Mouse (Mus musculus) MEL (cell line): Measurements from ENCODE around the gene Gpx7. TPM values are rescaled to one million over a fixed set of nuclear protein-coding genes. Genes with fewer than 3 reads are reported as not detected.

Experiments
- DNase-seq: peaks from one replicate; pipeline ENCODE4 v3.0.0; 2011; ENCODE audit warnings: low read depth, low spot score
- H3K27ac ChIP-seq: 2 replicates; pipeline ENCODE4 v1.5.1; 2012; ENCODE audit warnings: low read depth, mild to moderate bottlenecking, control low read depth, low read length, moderate library complexity; ENCODE audit not compliant: control insufficient read depth
- H3K27me3 ChIP-seq, 2 experiments: fragments of 150-350 bp in 1 of 2; sonication (generic) in 1 of 2; 2 replicates each; pipeline ENCODE4 v1.6.1; 2012; ENCODE audit warnings: low read length in 2 of 2, mild to moderate bottlenecking in 2 of 2, improper control_type of control experiment in 1 of 2, moderate library complexity in 1 of 2; ENCODE audit not compliant: insufficient read depth in 2 of 2, control insufficient read depth in 1 of 2
- H3K36me3 ChIP-seq, 2 experiments: 2 replicates each; pipeline ENCODE4 v1.6.1; 2012 to 2014; ENCODE audit warnings: low read length in 2 of 2, improper control_type of control experiment in 1 of 2, inconsistent platforms in 1 of 2, mild to moderate bottlenecking in 1 of 2; ENCODE audit not compliant: insufficient read depth in 2 of 2, control insufficient read depth in 1 of 2
- H3K4me1 ChIP-seq, 2 experiments: fragments of 150-350 bp in 1 of 2; sonication (generic) in 1 of 2; 2 replicates each; pipeline ENCODE4 v1.6.1; 2012; ENCODE audit warnings: low read length in 2 of 2, improper control_type of control experiment in 1 of 2, mild to moderate bottlenecking in 1 of 2; ENCODE audit not compliant: insufficient read depth in 2 of 2, control insufficient read depth in 1 of 2
- H3K4me3 ChIP-seq, 2 experiments: fragments of 150-350 bp in 1 of 2; sonication (generic) in 1 of 2; 2 replicates each; pipeline ENCODE4 v1.5.1; 2012; ENCODE audit warnings: low read depth in 2 of 2, low read length in 2 of 2, mild to moderate bottlenecking in 2 of 2, moderate library complexity in 2 of 2, control low read depth in 1 of 2, improper control_type of control experiment in 1 of 2; ENCODE audit not compliant: control insufficient read depth in 1 of 2, insufficient read depth in 1 of 2
- H3K79me2 ChIP-seq: 2 replicates; pipeline ENCODE4 v1.6.1; 2012; ENCODE audit warnings: mild to moderate bottlenecking, low read length, moderate library complexity; ENCODE audit not compliant: control insufficient read depth, poor library complexity, insufficient read depth
- H3K9ac ChIP-seq: 2 replicates; pipeline ENCODE4 v1.6.1; 2012; ENCODE audit warnings: low read depth, mild to moderate bottlenecking, control low read depth, low read length, moderate library complexity; ENCODE audit not compliant: control insufficient read depth, poor library complexity, severe bottlenecking
- H3K9me3 ChIP-seq: fragments of 150-350 bp; sonication (generic); replicated peaks from 2 replicates; pipeline ENCODE4 v1.6.1; 2012; ENCODE audit warnings: mild to moderate bottlenecking, low read length, improper control_type of control experiment, moderate library complexity; ENCODE audit not compliant: insufficient read depth
- BHLHE40 ChIP-seq: IDR thresholded peaks from 2 replicates; pipeline ENCODE4 v1.6.1; 2012; ENCODE audit warnings: low read depth, mild to moderate bottlenecking, inconsistent platforms, low read length, improper control_type of control experiment, borderline replicate concordance
- CTCF ChIP-seq, 3 experiments: IDR thresholded peaks in 2 of 3; conservative IDR thresholded peaks in 1 of 3; 2 replicates each; pipeline ENCODE4 v1.5.1; 2011 to 2012; ENCODE audit warnings: low read length in 3 of 3, low read depth in 2 of 3, mild to moderate bottlenecking in 2 of 3, improper control_type of control experiment in 1 of 3, inconsistent platforms in 1 of 3, mixed read lengths in 1 of 3, moderate library complexity in 1 of 3; ENCODE audit not compliant: control insufficient read depth in 1 of 3, insufficient read depth in 1 of 3, poor library complexity in 1 of 3, severe bottlenecking in 1 of 3
- E2F4 ChIP-seq: IDR thresholded peaks from 2 replicates; pipeline ENCODE4 v1.6.1; 2011; ENCODE audit warnings: low read depth, low read length, improper control_type of control experiment, borderline replicate concordance
- EP300 ChIP-seq, 2 experiments: IDR thresholded peaks; 2 replicates each; pipeline ENCODE4 v1.6.1; 2011; ENCODE audit warnings: improper control_type of control experiment in 2 of 2, low read length in 2 of 2, low read depth in 1 of 2, mild to moderate bottlenecking in 1 of 2
- GABPA ChIP-seq: IDR thresholded peaks from 2 replicates; pipeline ENCODE4 v1.6.1; 2012; ENCODE audit warnings: low read depth, mild to moderate bottlenecking, inconsistent platforms, low read length, improper control_type of control experiment, moderate library complexity
- HCFC1 ChIP-seq: IDR thresholded peaks from 2 replicates; pipeline ENCODE4 v1.6.1; 2012; ENCODE audit warnings: low read depth, mild to moderate bottlenecking, inconsistent platforms, low read length, improper control_type of control experiment, moderate library complexity
- JUND ChIP-seq: IDR thresholded peaks from 2 replicates; pipeline ENCODE4 v1.6.1; 2011; ENCODE audit warnings: low read depth, mild to moderate bottlenecking, improper control_type of control experiment, low read length
- MEF2A ChIP-seq: IDR thresholded peaks from 2 replicates; pipeline ENCODE4 v1.6.1; 2014; ENCODE audit warnings: low read depth, mild to moderate bottlenecking, inconsistent platforms, low read length, improper control_type of control experiment; ENCODE audit not compliant: poor library complexity, insufficient replicate concordance, severe bottlenecking; ENCODE audit errors: extremely low read depth
- MXI1 ChIP-seq: IDR thresholded peaks from 2 replicates; pipeline ENCODE4 v1.6.1; 2011; ENCODE audit warnings: mild to moderate bottlenecking, low read depth, low read length, improper control_type of control experiment
- SMC3 ChIP-seq: IDR thresholded peaks from 2 replicates; pipeline ENCODE4 v1.6.1; 2011; ENCODE audit warnings: low read depth, low read length, improper control_type of control experiment
- TAL1 ChIP-seq: IDR thresholded peaks from 2 replicates; pipeline ENCODE4 v1.6.1; 2012; ENCODE audit warnings: mild to moderate bottlenecking, inconsistent platforms, low read length, moderate library complexity, mixed read lengths
- TBP ChIP-seq: IDR thresholded peaks from 2 replicates; pipeline ENCODE4 v1.8.0; 2011; ENCODE audit warnings: low read depth, low read length, improper control_type of control experiment
- USF2 ChIP-seq, 2 experiments: IDR thresholded peaks; 2 replicates each; pipeline ENCODE4 v1.6.1; 2011 to 2012; ENCODE audit warnings: improper control_type of control experiment in 2 of 2, low read length in 2 of 2, borderline replicate concordance in 1 of 2, inconsistent platforms in 1 of 2, low read depth in 1 of 2, mild to moderate bottlenecking in 1 of 2; ENCODE audit not compliant: insufficient read depth in 1 of 2
- ZC3H11A ChIP-seq: IDR thresholded peaks from 2 replicates; pipeline ENCODE4 v1.6.1; 2012; ENCODE audit warnings: low read depth, mild to moderate bottlenecking, inconsistent platforms, low read length, improper control_type of control experiment
- ZKSCAN1 ChIP-seq: IDR thresholded peaks from 2 replicates; pipeline ENCODE4 v1.6.1; 2012; ENCODE audit warnings: low read depth, mild to moderate bottlenecking, inconsistent platforms, low read length, improper control_type of control experiment, moderate library complexity
- polyA plus RNA-seq, 2 experiments: library from polyadenylated mRNA; stranded (reverse) in 1 of 2; unstranded in 1 of 2; fragments of >175 nt in 1 of 2; fragments of >200 nt in 1 of 2; gene quantifications; 2 replicates each; pipeline versions ENCODE4 v1.2.1 to v1.2.4; 2012; ENCODE audit warnings: low replicate concordance in 2 of 2, low read depth in 1 of 2; ENCODE audit not compliant: insufficient read length in 2 of 2, insufficient read depth in 1 of 2, missing spikeins in 1 of 2
- total RNA-seq: library from RNA; depleted of rRNA; stranded (reverse); fragments of 300-350 nt; gene quantifications from 2 replicates; pipeline ENCODE4 v1.2.3, GENCODE M21; 2012

The Gpx7 gene
- total and polyA plus RNA-seq, 3 experiments: not detected

DNA sequence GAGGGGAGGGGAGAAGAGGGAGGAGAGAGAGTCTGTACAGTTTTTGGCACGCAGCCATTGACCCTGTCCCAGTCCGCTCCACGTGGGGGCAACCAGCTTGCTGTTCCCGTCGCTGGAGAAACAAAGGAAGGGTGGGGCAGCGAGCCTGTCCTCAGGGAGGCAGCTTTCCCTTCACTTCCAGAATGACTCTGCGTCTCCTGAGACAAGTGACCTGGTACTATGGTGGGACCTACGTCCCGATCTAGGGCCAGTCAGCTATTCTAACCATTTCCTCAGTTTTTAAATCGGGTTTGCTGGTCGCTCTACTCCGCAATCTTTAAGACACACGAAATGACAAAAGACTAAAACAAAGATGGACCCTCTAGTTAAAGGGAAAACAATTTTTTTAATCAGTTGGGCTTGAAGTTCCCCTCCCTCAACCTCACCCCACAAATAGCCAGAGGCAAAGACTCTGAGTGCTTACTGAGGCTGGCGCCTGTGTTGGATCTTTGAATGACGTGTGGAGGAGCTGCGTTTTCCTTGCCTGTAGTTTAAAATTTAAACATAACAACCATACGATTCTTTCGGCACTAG is 19.0 kb downstream of the Gpx7 start:
- DNase-seq: no peak
- Histone ChIP-seq H3K4me1 (no peaks in the 10 kb centered on the region; a peak in 1 of 4 replicates), H3K9me3 (no peaks in the 10 kb centered on the region)

DNA sequence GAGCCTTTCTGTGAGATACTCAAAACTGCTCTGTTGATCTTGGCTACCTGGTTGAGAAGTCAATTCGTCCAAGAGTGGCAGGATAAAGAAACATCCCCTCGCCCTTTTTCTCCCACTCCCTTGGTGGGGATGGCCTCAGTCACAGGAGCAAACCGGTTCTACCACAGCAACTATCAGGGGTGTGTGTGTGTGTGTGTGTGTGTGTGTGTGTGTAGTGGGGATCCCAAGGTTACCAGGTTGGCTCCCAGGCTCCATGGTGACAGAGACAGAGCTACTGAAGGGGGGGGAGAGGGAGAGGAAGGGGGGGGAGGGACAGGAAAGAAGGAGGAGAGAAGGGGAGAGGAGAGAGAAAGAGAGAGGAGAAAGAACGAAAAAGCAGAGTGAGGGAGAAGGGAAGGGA is 19.7 kb downstream of the Gpx7 start:
- no peak for DNase-seq
- no peak overlapping the region for H3K27ac ChIP-seq
- no peaks in the 10 kb centered on the region for H3K79me2 ChIP-seq
- H3K4me1 ChIP-seq: no peaks in the 10 kb centered on the region
- H3K4me3 ChIP-seq: no peak overlapping the region
- H3K36me3 ChIP-seq: no peaks in the 10 kb centered on the region
- H3K27me3 ChIP-seq: peaks cover 3 to 9% of the 10 kb centered on the region in 2 experiments; a peak in 3 of 4 replicates
- H3K9ac ChIP-seq: no peak overlapping the region
- TF ChIP-seq MXI1 (no peak), USF2 (IDR thresholded peaks at IDR 0.05; ENCODE audit: borderline replicate concordance in 1 of 2, insufficient read depth in 1 of 2, low read depth in 1 of 2, low read length in 2 of 2) (no peak), BHLHE40 (no peak), JUND (no peak), EP300 (IDR thresholded peaks at IDR 0.05; ENCODE audit: low read depth in 1 of 2, low read length in 2 of 2) (no peak), TAL1 (no peak), MEF2A (no peak), GABPA (no peak), ZKSCAN1 (no peak), SMC3 (no peak), CTCF (IDR thresholded peaks at IDR 0.05 in 2 of 3, conservative IDR thresholded peaks at IDR 0.05 in 1 of 3; ENCODE audit: control insufficient read depth in 1 of 3, insufficient read depth in 1 of 3, low read depth in 2 of 3, low read length in 3 of 3, poor library complexity in 1 of 3, severe bottlenecking in 1 of 3) (no peak), E2F4 (no peak)
- H3K9me3 ChIP-seq: no peaks in the 10 kb centered on the region

More for the DNA sequence above, 19.0 kb downstream of the Gpx7 start:
- H3K79me2 ChIP-seq: no peaks in the 10 kb centered on the region
- peaks cover 0 to 1% of the 10 kb centered on the region in 2 experiments; a peak in 2 of 4 replicates for H3K36me3 ChIP-seq
- H3K4me3 ChIP-seq: no peak overlapping the region; a peak in 1 of 4 replicates
- no peak overlapping the region for H3K27ac ChIP-seq
- TF ChIP-seq ZC3H11A: no peak
- no peak for TF ChIP-seq ZKSCAN1
- TF ChIP-seq HCFC1: no peak
- TF ChIP-seq EP300 (IDR thresholded peaks at IDR 0.05; ENCODE audit: low read depth in 1 of 2, low read length in 2 of 2): no peak
- no peak for TF ChIP-seq JUND
- TF ChIP-seq SMC3: no peak
- TF ChIP-seq TBP: no peak
- no peak overlapping the region for H3K9ac ChIP-seq
- peaks cover 3 to 9% of the 10 kb centered on the region in 2 experiments; a peak in 3 of 4 replicates for H3K27me3 ChIP-seq
